Mouse (Mus musculus) left cerebral cortex, postnatal 36 days (tissue): ENCODE results near the gene Midn. TPM values are rescaled to one million over a fixed set of nuclear protein-coding genes. Genes with fewer than 3 reads are reported as not detected.
"Not testable (repeated sequence)": the region's sequence is repeated elsewhere in the genome, so short reads cannot be mapped to it uniquely, and the experiment has no call there.

ENCODE experiments used
- DNase-seq, 2 experiments: peaks; one replicate each; pipeline ENCODE4 v3.0.0; 2021 to 2022; ENCODE audit warnings: low spot score in 2 of 2, mixed read lengths in 1 of 2
- intact Hi-C: fragments of 180-260 bp; cut with DNase I; formaldehyde crosslinking; loops from one replicate; pipeline ENCODE4 v1.15.1; 2025
- total RNA-seq, 2 experiments: library from RNA; stranded (reverse); gene quantifications; 2 replicates each; pipeline ENCODE4 v1.2.3; 2021

Gene Midn
- total RNA-seq, 2 experiments from 2014 or later, result 76.2 to 78.8 TPM

- DNase-seq, result peak; percentile 61 to 73
- intact Hi-C loops, result loop anchor here (1.0 kb wide), 1 partner anchor 17 kb away; the partner anchor contains the start of gene Midn
These were observed 17.5 kb downstream of the Midn start, which contains the start of gene Cirbp for GRCm38 (mm10) chr10:80165392-80166128. TSS of gene Cirbp (plus strand) at chr10:80165985.

DNA sequence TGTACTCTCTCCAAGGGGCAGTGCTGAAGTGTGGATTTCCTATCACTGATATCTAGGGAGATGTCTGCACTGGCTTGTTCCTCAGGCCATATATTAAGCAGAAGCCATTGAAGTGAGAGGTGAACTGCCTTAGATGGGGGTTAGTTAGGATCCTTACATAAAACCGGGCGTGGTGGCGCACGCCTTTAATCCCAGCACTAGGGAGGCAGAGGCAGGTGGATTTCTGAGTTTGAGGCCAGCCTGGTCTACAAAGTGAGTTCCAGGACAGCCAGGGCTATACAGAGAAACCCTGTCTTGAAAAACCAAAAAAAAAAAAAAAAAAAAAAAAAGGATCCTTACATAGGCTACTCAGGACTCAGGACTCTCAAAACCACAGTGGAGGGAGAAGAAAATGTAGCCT is 18.1 kb downstream of the Midn start:
- intact Hi-C loops, result not testable (repeated sequence)

DNA sequence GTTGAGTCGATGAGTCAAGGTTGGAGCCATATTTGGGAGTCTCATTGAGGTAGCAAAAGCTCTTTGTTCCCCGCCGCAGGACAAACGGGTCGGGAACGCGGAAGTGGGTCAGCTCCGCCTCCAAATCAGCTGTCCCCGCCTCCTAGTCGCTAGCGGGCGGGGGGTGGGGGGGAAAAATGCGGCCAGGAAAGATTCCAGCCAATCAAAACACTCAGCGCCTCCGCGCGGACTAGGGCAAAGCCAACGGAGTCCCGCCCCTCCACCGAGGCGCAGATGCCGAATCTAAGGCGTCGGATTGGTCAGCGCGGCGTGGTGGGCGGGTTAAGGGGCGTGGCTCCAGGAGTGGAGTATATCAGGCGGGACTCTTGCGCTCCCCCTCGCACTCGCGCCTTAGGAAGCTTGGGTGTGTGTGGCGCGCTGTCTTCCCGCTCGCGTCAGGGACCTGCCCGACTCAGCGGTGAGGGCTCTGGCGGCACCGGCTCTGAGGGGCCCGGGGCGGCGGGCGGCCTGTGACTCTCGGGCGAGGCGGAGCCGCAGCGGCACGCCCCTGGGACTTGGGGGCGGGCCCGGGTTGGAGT is 19.5 kb downstream of the Midn start:
- DNase-seq, result peak; percentile 98
- intact Hi-C loops, result no loop called here

More for the DNA sequence above, 18.1 kb downstream of the Midn start:
- DNase-seq, result not testable (repeated sequence)

GRCm38 (mm10) chr10:80168038-80168661 is 20.1 kb downstream of the Midn start:
- intact Hi-C loops, result no loop called here
- DNase-seq, result peak; percentile 92 to 94

GRCm38 (mm10) chr10:80169070-80169469 is 21.0 kb downstream of the Midn start:
- intact Hi-C loops, result no loop called here
- DNase-seq, result no peak

- intact Hi-C loops, result no loop called here
- DNase-seq, result no peak
These were observed 21.6 kb downstream of the Midn start for GRCm38 (mm10) chr10:80169651-80170050.

DNA sequence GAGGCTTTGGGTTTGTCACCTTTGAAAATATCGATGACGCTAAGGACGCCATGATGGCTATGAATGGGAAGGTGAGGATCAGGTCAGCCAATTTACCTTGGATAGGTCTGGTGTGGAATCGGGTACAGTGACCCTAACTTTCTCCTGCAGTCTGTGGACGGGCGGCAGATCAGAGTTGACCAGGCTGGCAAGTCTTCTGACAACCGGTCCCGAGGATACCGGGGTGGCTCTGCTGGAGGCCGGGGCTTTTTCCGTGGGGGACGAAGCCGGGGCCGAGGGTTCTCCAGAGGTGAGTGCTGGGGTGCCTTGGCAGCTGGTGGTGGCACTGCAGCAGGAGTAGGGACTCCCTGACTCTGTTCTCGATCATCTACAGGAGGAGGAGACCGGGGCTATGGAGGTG is 22.0 kb downstream of the Midn start:
- DNase-seq, result no peak
- intact Hi-C loops, result no loop called here

- intact Hi-C loops, result no loop called here
- no peak for DNase-seq
These were observed 22.5 kb downstream of the Midn start for GRCm38 (mm10) chr10:80170601-80171021.

DNA sequence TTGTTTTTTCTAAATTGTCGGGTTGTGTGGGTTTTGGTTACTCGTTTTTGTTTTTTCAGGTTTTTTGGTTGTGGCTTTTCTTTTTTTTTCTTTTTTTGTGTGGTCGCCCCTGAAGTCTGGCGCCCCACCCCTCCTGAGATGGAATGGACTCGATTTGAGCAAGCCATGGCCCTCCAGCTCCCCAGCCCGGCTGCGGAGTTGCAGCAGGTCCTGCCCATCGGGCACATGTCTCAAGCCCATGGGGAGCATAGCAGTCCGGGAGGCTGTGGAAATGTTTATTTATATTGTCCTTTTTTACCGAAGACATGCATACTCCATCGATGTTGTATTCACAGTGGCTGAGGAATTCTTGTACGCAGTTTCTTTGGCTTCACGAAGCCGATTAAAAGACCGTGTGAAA is 23.2 kb downstream of the Midn start:
- intact Hi-C loops, result no loop called here
- no peak for DNase-seq

DNA sequence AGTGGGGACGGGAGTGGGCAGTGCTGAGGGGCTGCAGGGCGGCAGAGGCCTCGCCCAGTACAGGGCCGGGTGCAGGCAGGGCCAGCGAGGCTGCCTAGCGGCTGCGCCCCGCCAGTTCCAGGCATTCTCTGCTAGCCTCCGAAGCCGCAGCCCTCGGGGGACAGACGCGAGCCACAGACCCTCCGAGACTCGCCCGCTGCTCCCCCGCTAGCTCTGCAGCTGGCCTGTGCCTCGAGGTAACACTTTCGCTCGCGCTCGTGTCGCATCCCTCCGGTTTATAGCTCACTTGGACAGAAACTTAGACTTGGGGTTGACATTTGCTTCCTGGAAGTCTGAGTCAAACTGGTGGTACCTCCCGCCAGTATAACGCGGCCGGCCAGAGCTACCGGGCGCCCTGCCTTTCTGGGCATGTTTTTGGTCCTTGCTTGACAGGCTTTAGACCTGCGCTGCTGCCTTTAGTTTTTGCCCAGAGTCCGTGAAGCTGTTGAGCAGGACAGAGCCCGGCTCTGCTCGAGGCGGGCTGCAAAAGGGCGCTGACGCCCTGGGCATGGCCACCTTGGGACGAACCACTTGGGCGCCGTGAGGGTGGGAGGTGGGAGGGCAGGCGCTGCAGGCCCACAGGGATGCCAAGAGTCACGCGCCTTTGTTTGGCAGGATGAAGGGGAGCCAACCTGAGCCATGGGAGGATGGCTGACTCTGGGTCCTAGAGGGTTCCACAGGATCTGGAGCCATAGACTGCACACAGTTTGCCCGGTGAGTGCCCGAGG is 23.9 kb downstream of the Midn start:
- peak in 1 of 2 experiments; percentile 25 for DNase-seq
- intact Hi-C loops, result no loop called here

GRCm38 (mm10) chr10:80172527-80173292 is 24.6 kb downstream of the Midn start, which contains the start of gene 1600002K03Rik:
TSS of gene 1600002K03Rik (plus strand) at chr10:80172944.
- DNase-seq, result peak; percentile 92 to 93
- intact Hi-C loops, result no loop called here

DNA sequence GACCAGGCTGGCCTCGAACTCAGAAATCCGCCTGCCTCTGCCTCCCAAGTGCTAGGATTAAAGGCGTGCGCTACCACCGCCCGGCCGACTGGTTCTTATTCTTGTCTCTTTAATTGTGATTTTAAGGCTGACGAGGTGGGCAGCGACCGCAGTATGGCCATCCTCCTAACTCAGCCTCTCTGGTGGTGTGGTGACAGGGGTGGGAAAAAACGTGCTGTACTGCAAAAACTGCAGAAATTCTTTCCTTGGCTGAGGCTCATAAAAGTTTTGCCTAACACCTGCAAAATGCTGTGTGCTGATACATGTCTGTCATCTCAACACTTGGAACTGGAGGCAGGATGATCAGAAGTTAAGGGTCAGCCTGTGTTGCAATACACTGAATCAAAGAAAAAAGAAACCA is 25.3 kb downstream of the Midn start:
- DNase-seq, result peak in 1 of 2 experiments; percentile 27
- intact Hi-C loops, result no loop called here

GRCm38 (mm10) chr10:80173955-80174640 is 26.0 kb downstream of the Midn start:
- DNase-seq, result no peak
- intact Hi-C loops, result no loop called here

GRCm38 (mm10) chr10:80174705-80175104 is 26.6 kb downstream of the Midn start:
- DNase-seq, result no peak
- intact Hi-C loops, result loop anchor here (1.0 kb wide), 1 partner anchor 71 kb away; no protein-coding TSS in a partner anchor

GRCm38 (mm10) chr10:80175536-80176269 is 27.6 kb downstream of the Midn start:
- DNase-seq, result peak in 1 of 2 experiments; percentile 36
- intact Hi-C loops, result loop anchor here (1.0 kb wide), 1 partner anchor 70 kb away; no protein-coding TSS in a partner anchor

DNA sequence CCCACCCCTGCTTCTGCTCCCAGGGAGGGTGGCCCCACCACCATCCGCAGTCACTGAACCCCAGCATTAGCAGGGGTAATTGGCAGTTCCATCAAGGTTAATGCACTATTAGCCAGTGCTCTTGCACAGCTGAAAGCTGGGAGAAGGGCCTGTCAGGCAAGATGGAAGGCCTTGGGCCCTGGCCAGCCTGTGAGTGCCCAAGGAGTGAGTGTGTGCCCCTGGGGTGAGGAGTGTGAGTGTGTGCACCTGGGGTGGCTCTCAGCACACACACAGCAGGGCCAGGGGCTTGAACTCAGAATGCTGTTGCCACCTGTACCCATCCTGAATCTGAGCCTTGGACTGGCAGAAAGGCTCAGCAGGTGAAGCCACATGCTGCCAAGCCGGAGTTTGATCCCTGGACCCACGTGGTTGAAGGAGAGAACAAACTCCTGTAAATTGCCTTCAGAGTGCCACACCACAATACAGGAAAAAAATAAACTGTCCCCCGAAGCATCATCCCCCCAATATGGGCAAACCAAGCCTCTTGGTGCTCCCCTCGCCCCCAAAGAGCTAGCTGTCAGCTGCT is 28.3 kb downstream of the Midn start:
- intact Hi-C loops, result no loop called here
- DNase-seq, result no peak

GRCm38 (mm10) chr10:80177441-80178279 is 29.6 kb downstream of the Midn start:
- no peak for DNase-seq
- intact Hi-C loops, result no loop called here
